Mouse (Mus musculus): ENCODE results near the gene Chtf18.

Chtf18 gene

GRCm38 (mm10) chr17:25735246-25735645, 8.0 kb upstream of the Chtf18 start:
- no peak for DNase-seq (ENCODE audit: low read depth, low spot score)

- DNase-seq (ENCODE audit: low read depth, low spot score): peak; percentile 71
Observed at GRCm38 (mm10) chr17:25732082-25732481, 4.9 kb upstream of the Chtf18 start.

DNA sequence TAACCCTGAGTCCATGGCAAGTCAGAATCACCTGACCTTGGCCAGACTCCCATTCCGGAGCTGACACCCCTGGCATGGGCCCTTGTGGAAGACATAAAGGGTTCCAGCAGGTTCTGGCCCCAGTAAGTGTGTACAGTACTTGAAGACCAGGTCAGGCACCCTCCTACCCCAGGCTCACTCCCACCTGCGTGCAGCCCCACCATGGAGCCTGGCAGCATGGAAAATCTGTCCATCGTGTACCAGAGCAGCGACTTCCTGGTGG, 721 bp upstream of the Chtf18 start:
- DNase-seq (ENCODE audit: low read depth, low spot score): no peak

- DNase-seq (ENCODE audit: low read depth, low spot score): no peak
Observed at GRCm38 (mm10) chr17:25725264-25725663, 2.0 kb downstream of the Chtf18 start.

DNA sequence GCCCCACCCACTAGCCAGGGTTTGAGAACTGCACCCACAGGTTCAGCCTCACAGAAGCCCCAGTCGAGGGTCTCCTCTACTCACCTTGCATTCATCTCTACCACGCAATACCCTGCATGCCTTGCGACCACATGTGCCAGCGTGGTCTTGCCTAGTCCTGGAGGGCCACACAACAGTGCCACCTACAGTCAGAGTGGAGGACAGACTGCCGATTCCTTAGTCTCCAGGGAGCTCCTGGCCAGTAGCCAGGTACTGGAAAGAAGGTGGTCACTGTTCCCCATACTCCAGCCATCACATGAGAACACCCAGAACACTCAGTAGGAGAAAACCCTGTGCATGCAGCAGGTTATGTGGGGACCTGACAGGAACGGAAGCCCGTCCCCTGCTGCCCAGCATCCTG, 3.3 kb downstream of the Chtf18 start:
- no peak for DNase-seq (ENCODE audit: low read depth, low spot score)

- DNase-seq (ENCODE audit: low read depth, low spot score): no peak
Observed at GRCm38 (mm10) chr17:25723470-25723869, 3.7 kb downstream of the Chtf18 start.

GRCm38 (mm10) chr17:25721476-25721875, 5.7 kb downstream of the Chtf18 start:
- DNase-seq (ENCODE audit: low read depth, low spot score): peak; percentile 69

GRCm38 (mm10) chr17:25717691-25718090, 9.5 kb downstream of the Chtf18 start:
- DNase-seq (ENCODE audit: low read depth, low spot score): no peak

DNA sequence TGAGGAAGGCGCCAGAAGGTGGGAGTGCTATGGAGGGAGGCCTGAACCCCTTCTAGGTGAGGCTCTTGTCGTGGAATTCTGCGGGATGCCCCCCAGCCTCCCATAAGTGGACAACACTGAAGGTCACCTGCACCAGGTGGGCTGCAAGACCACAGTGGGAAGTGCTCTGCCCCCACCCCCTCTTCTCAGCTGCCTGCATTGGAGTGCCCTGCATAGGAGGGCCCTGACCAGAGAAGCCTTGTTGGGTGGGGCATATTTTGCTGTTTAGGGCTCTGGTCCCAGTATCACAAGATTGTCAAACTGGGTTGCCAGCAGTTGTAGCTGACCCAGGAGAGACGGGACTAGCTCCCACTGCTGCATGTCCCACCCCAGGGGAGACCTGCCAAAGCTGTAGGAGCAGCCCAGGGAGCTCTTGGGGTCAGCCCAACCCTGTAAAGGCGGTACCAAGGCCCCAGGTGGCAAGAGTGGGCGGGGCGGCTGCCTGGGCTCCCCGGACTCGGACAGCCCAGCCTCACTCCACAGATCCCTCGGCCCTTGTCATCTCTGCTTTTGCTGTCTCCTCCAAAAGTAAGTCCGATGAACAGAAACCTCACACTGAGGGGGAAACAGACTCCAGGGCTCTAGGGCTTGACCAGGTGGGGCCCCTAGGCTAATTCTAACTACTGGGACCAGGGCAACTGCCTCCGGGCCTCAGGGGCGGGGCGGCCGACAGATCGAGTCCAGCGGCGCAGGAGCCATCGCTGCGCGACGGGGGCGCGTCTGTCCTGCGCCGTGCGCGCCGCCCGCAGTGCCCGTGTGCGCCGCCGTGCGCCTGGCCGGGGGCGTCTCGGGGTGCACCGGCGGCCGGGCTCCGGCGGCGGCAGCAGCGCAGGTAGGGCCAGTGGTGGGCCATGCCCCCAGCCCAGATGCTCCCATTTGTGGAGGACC, 10.2 kb downstream of the Chtf18 start, which contains the start of gene Gng13:
Gene Gng13, plus strand, starts transcription at position 461 of the 927 bp plus-strand sequence.
- DNase-seq (ENCODE audit: low read depth, low spot score): no peak

DNA sequence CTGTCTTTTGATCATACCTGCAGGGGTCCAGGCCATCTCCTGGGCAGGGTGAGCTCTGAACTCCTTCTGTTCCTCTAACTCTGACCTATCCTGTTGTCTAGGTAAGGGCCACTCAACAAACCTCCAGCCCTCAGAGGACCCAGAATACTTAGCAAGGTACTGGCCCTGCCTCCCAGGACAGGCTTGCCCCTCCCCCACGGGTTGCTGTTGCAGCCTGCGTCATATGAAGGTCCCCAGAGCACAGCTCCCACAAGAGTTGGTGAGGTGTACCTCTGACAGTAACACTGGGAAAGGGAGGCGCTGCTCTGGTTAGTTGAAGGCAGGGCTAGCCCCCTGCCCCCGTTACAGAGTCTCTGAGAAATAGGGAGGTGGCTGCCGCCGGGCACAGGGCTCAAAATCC, 11.1 kb downstream of the Chtf18 start:
- DNase-seq (ENCODE audit: low read depth, low spot score): no peak

DNA sequence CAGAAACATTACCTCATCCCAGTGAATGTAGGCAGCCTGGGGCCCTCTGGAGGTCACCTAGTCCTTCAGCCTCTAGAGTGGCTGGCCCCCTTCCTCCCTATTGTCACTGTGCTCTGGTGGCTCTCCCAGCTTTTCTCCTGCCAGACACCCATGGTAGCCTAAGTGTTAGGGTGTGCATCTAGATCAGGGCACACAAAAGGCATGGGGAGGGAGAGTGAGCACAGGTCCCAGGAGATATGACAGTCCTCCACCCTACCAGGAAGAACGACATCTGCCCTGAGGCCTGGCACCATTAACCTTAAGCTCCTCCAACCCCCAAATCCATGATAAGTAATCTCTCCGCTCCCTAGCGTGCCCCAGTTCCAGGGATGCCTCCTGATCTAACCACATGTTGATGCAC, 11.6 kb downstream of the Chtf18 start:
- DNase-seq (ENCODE audit: low read depth, low spot score): no peak

- no peak for DNase-seq (ENCODE audit: low read depth, low spot score)
Observed at GRCm38 (mm10) chr17:25711136-25711535, 16.1 kb downstream of the Chtf18 start.

DNA sequence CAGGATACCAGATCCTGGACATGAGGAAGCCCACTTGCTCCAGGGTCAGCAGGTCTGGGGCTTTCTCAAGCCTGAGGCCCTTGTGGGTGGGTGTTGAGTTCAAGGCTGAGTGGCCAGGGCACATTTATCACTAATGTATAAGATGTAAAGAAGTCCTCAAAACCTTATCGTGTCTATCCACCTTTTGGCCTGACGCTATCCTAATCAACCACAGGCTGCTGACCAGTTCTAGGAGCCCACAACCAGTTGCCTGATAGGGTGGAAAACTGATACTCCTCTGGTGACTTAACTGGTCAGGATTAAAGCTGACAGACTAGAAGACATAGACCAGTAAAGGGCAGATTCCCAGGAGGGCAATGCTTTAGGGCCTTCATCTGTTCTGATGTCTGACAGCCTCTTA, 17.2 kb downstream of the Chtf18 start:
- DNase-seq (ENCODE audit: low read depth, low spot score): no peak

GRCm38 (mm10) chr17:25700863-25701496, 26.2 kb downstream of the Chtf18 start:
- DNase-seq (ENCODE audit: low read depth, low spot score): no peak

DNA sequence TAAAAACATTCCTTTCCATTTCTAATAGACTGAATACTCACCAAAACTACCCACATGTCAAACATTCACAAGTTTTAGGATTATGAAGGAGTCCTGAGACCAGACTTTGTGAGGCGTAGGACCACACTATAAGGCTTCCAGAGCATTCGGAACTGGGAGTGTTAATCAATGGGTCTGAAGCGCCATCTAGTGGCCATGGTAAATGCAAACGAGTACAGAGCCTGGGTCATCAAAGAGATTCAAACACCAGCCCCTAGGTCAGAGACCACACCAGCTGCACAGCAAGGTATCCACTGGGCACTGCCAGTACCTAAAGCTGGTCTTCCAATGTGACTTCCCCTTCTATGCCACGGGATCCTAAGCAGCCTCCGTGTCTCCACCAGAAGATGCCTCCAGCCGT, 28.8 kb downstream of the Chtf18 start:
- DNase-seq (ENCODE audit: low read depth, low spot score): peak; percentile 62

- no peak for DNase-seq (ENCODE audit: low read depth, low spot score)
Observed at GRCm38 (mm10) chr17:25696263-25696662, 31.0 kb downstream of the Chtf18 start.

DNA sequence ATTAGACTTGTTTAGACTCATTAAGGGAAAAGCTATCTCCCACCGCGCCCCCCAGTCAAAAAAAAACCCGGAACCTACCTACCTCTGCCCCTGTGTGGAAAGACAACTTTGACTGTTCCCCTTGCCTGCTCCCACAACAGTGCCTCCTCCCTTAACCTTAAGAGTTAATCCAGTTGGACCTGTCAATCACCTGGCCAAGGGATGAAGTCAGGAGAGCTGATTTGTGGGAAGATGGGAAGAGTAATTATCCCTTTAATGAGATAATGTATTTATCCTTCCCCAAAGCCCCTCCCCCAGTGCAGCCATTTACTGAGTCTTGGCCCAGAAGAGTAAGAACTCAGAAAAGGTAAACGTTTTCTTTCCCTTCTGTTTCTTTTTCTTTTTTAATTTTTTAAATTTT, 38.3 kb downstream of the Chtf18 start:
- no peak for DNase-seq (ENCODE audit: low read depth, low spot score)

GRCm38 (mm10) chr17:25686323-25686722, 40.9 kb downstream of the Chtf18 start:
- no peak for DNase-seq (ENCODE audit: low read depth, low spot score)

DNA sequence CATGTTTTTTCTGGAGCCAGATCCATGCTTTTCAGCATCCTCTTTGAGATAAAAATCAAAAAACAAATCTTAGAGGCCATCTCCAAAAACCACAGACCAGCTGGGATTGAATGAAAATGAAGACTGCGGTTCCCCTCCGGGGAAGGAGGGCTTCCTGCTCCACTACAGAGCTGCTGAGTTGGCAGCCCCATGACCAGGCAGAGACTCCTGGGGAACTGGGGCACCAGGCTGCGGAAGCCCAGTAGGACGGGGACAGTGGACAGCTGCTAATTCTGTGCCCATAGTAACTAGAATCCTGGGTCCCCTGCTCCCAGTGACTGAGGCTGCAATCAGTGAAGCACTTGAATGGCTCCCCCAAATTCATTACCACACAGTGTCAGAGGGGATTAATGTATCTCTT, 45.6 kb downstream of the Chtf18 start:
- DNase-seq (ENCODE audit: low read depth, low spot score): no peak

- DNase-seq (ENCODE audit: low read depth, low spot score): no peak
Observed at GRCm38 (mm10) chr17:25679818-25680217, 47.4 kb downstream of the Chtf18 start.

DNA sequence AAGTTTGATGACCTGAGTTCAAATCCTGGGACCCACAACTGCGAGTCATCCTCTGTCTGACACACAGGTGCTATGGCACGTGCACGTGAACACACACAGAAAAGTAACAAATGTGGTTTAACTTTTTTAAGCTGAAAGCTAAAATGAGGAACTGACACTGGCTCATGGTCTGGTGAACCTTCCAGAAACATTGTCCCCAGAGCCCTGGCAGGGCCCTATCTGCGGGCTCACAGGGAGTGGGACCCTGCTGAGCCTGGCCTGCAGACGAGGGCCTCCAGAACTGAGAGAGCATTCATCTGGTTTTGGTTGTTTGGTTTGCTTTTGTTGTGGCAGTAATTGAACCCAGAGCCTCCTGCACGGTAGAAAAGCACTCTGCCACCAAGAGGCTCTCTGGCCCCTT, 49.2 kb downstream of the Chtf18 start:
- DNase-seq (ENCODE audit: low read depth, low spot score): no peak

- no peak for DNase-seq (ENCODE audit: low read depth, low spot score)
Observed at GRCm38 (mm10) chr17:25672982-25673381, 54.2 kb downstream of the Chtf18 start.
